Mouse (Mus musculus) small intestine, adult 2 months (tissue): ENCODE results near the gene Cdh1.

ENCODE experiments used
- CTCF ChIP-seq: fragments of 200-500 bp; IDR thresholded peaks from 2 replicates; pipeline ENCODE4 v1.5.1; 2012; ENCODE audit warnings: low read depth, mild to moderate bottlenecking, control low read depth, inconsistent platforms, low read length, moderate library complexity, mixed read lengths; ENCODE audit not compliant: insufficient replicate concordance, insufficient read length; ENCODE audit errors: extremely low read depth
- POLR2A ChIP-seq: fragments of 200-500 bp; IDR thresholded peaks from 2 replicates; pipeline ENCODE4 v1.6.1; 2012; ENCODE audit warnings: low read depth, mild to moderate bottlenecking, control low read depth, inconsistent platforms, low read length, moderate library complexity

- TF ChIP-seq POLR2A (no peak), CTCF (no peak)
Measured at GRCm38 (mm10) chr8:106672786-106673185, 69.6 kb downstream of the Cdh1 start.
